Mouse (Mus musculus) lung, adult 2 months (tissue): Measurements from ENCODE around the gene Atp11a.

Experiments used
- CTCF ChIP-seq: fragments of 200-500 bp; IDR thresholded peaks from 2 replicates; pipeline ENCODE4 v1.5.1; 2011; ENCODE audit warnings: mild to moderate bottlenecking, low read length, control low read depth; ENCODE audit not compliant: insufficient read depth
- POLR2A ChIP-seq: fragments of 200-500 bp; IDR thresholded peaks from 2 replicates; pipeline ENCODE4 v1.6.1; 2011; ENCODE audit warnings: low read depth, mild to moderate bottlenecking, control low read depth, low read length, borderline replicate concordance; ENCODE audit errors: extremely low read depth

- TF ChIP-seq POLR2A (no peak), CTCF (no peak)
Observed at GRCm38 (mm10) chr8:12805569-12805968, 48.8 kb downstream of the Atp11a start.
